15 mouse cellular contexts compared by ENCODE assay signal in genomic region chr11:84011050-84011449, GRCm38 (mm10). TPM values are rescaled to one million over a fixed set of nuclear protein-coding genes. Genes with fewer than 3 reads are reported as not detected.
A peak's percentile ranks its signal among the peaks of the same experiment; 100 is the strongest.
DNase-seq lines count a peak whose midpoint lies in the region; ATAC-seq and TF ChIP-seq lines count a peak whose summit lies in the region.
"Had no signal": no experiment of that assay in that cellular context is flagged by ENCODE, and none has a peak within 500 bp of the region (broad histone marks: within the 10 kb centered on the region; RNA-seq: fewer than 3 reads in every experiment).

No protein-coding gene starts in this region.

- peak overlapping the region; percentile 75 for H3K27ac ChIP-seq in forebrain, embryonic 16.5 days (ENCODE audit: low read length)
- no peak overlapping the region for H3K27ac ChIP-seq in midbrain, embryonic 11.5 days (ENCODE audit: low read depth, low read length)
- no peak overlapping the region for H3K27ac ChIP-seq in thymus, adult 2 months (ENCODE audit: control insufficient read depth, insufficient read depth, low read length)
- H3K27ac ChIP-seq: macrophage had no signal

- WGBS in forebrain, embryonic 16.5 days, result 11% methylated on average over 12 of the region's 12 CpGs
- WGBS in midbrain, embryonic 11.5 days, result 7% methylated on average over 12 of the region's 12 CpGs
- WGBS in thymus, adult 2 months, result 96% methylated on average over 12 of the region's 12 CpGs

- no peak for TF ChIP-seq POLR2A in brain, embryonic 14.5 days (IDR thresholded peaks at IDR 0.05; ENCODE audit: borderline replicate concordance, extremely low read depth, insufficient read depth, insufficient read length, poor library complexity, severe bottlenecking)
- no peak for TF ChIP-seq POLR2A in thymus, adult 2 months (IDR thresholded peaks at IDR 0.05; ENCODE audit: control insufficient read depth, extremely low read depth, insufficient read depth, low read length, poor library complexity)

- peaks cover 18% of the 10 kb centered on the region for H3K36me3 ChIP-seq in forebrain, embryonic 16.5 days (ENCODE audit: control insufficient read depth, insufficient read depth)
- H3K36me3 ChIP-seq in midbrain, embryonic 11.5 days (ENCODE audit: control insufficient read depth, insufficient read depth, low read length), result peaks cover 7% of the 10 kb centered on the region; the same call in 1 of the 2 replicates
- H3K36me3 ChIP-seq in thymus, adult 2 months (ENCODE audit: control insufficient read depth, insufficient read depth, low read length), result peaks cover 31% of the 10 kb centered on the region

- peak overlapping the region; percentile 14; the same call in 1 of the 2 replicates for H3K4me3 ChIP-seq in forebrain, embryonic 16.5 days (replicated peaks; ENCODE audit: low read length)
- no peak overlapping the region for H3K4me3 ChIP-seq in midbrain, embryonic 11.5 days (ENCODE audit: low read depth, low read length)
- H3K4me3 ChIP-seq in thymus, adult 2 months (ENCODE audit: control insufficient read depth, insufficient read depth, low read length), result no peak overlapping the region
- H3K4me3 ChIP-seq: myocyte had no signal

- peak; percentile 71 for ATAC-seq in forebrain, embryonic 16.5 days
- no peak for ATAC-seq in midbrain, embryonic 11.5 days (ENCODE audit: low FRiP score)
- ATAC-seq: intestine, postnatal 0 days; Patski had no signal

- no peaks in the 10 kb centered on the region for H3K9me3 ChIP-seq in forebrain, embryonic 16.5 days (ENCODE audit: control insufficient read depth, low read length)
- H3K9me3 ChIP-seq in midbrain, embryonic 11.5 days (ENCODE audit: control insufficient read depth, low read length), result no peaks in the 10 kb centered on the region

- TF ChIP-seq CTCF in brain, embryonic 14.5 days (IDR thresholded peaks at IDR 0.05; ENCODE audit: borderline replicate concordance, extremely low read depth, insufficient read depth, insufficient read length), result no peak
- TF ChIP-seq CTCF in thymus, adult 2 months (IDR thresholded peaks at IDR 0.05; ENCODE audit: borderline replicate concordance, control insufficient read depth, extremely low read depth, insufficient read depth, low read length, poor library complexity), result no peak

- peak overlapping the region; percentile 20 for H3K9ac ChIP-seq in forebrain, embryonic 16.5 days (replicated peaks; ENCODE audit: low read depth, low read length)
- peak overlapping the region; percentile 1; the same call in 1 of the 2 replicates for H3K9ac ChIP-seq in midbrain, embryonic 11.5 days (ENCODE audit: low read length)

- DNase-seq in R1 (ENCODE audit: low read depth, low spot score), result peak; percentile 36
- DNase-seq in brain, embryonic 14.5 days (ENCODE audit: low read depth), result peak; percentile 85
- DNase-seq in midbrain, embryonic 11.5 days (ENCODE audit: low spot score, missing footprints), result peak; percentile 93
- no peak for DNase-seq in thymus, postnatal 14 days
- no peak for DNase-seq in ovary, postnatal 14 days (ENCODE audit: low spot score)
- DNase-seq in thymus, adult 2 months, result no peak
- DNase-seq: adrenal gland, postnatal 14 days; kidney, postnatal 4 days; lung, adult 18-20 months had no signal

- H3K4me2 ChIP-seq in forebrain, embryonic 16.5 days (ENCODE audit: low read length), result peak overlapping the region; percentile 39
- H3K4me2 ChIP-seq in midbrain, embryonic 11.5 days, result peak overlapping the region; percentile 2

- no peaks in the 10 kb centered on the region for H3K27me3 ChIP-seq in forebrain, embryonic 16.5 days (replicated peaks; ENCODE audit: control insufficient read depth, insufficient read depth, low read length)
- no peaks in the 10 kb centered on the region for H3K27me3 ChIP-seq in midbrain, embryonic 11.5 days (ENCODE audit: control insufficient read depth, insufficient read depth, low read length)
- no peaks in the 10 kb centered on the region for H3K27me3 ChIP-seq in thymus, adult 2 months (ENCODE audit: control insufficient read depth, insufficient read depth, low read length)
- H3K27me3 ChIP-seq: CH12.LX, Patski had no signal

- peaks cover 39% of the 10 kb centered on the region for H3K4me1 ChIP-seq in forebrain, embryonic 16.5 days (replicated peaks; ENCODE audit: control insufficient read depth, insufficient read depth, low read length)
- peaks cover 21% of the 10 kb centered on the region for H3K4me1 ChIP-seq in midbrain, embryonic 11.5 days (ENCODE audit: control insufficient read depth, insufficient read depth, low read length)
- H3K4me1 ChIP-seq in thymus, adult 2 months (replicated peaks; ENCODE audit: control insufficient read depth, insufficient read depth, low read length), result peaks cover 7% of the 10 kb centered on the region

RNA-seq across cellular contexts. Expression of gene Synrg, which starts 46.8 kb away (rescaled TPM):
- 25.0 and 36.8 TPM in 2 replicates for polyA plus RNA-seq in brain, embryonic 14.5 days (2012; rRNA removed)
- polyA plus RNA-seq in forebrain, embryonic 16.5 days (2015; fragmentation: Nextera tagmentation; extraction: Ambion mirVana), result 34.9 and 37.6 TPM in 2 replicates
- 18.8 and 20.0 TPM in 2 replicates for polyA plus RNA-seq in midbrain, embryonic 11.5 days (2014; fragmentation: Nextera tagmentation; extraction: Ambion mirVana)
- 49.9 and 55.1 TPM in 2 replicates for polyA plus RNA-seq in thymus, adult 2 months (2012; rRNA removed)

RNA-seq across cellular contexts. Expression of gene Dusp14, which starts 58.0 kb away (rescaled TPM):
- 11.6 and 25.1 TPM in 2 replicates for polyA plus RNA-seq in brain, embryonic 14.5 days (2012; rRNA removed)
- polyA plus RNA-seq in forebrain, embryonic 16.5 days (2015; fragmentation: Nextera tagmentation; extraction: Ambion mirVana), result 28.0 and 30.0 TPM in 2 replicates
- 7.2 and 8.8 TPM in 2 replicates for polyA plus RNA-seq in midbrain, embryonic 11.5 days (2014; fragmentation: Nextera tagmentation; extraction: Ambion mirVana)
- 8.3 and 12.4 TPM in 2 replicates for polyA plus RNA-seq in thymus, adult 2 months (2012; rRNA removed)

Comparison
In these comparisons a context has a peak if more than half of its experiments do, and no peak if none do; other contexts are left out.
1. DNase-seq: peak in R1 (single experiment), brain, embryonic 14.5 days (single experiment) and midbrain, embryonic 11.5 days (single experiment); none in thymus, postnatal 14 days (single experiment), ovary, postnatal 14 days (single experiment) and thymus, adult 2 months (single experiment).